Mouse (Mus musculus) thymus, adult 2 months (tissue): ENCODE results near the gene Agap2.
"Not testable (repeated sequence)": the region's sequence is repeated elsewhere in the genome, so short reads cannot be mapped to it uniquely, and the experiment has no call there.

Source experiments
- CTCF ChIP-seq: fragments of 200-500 bp; IDR thresholded peaks from 2 replicates; pipeline ENCODE4 v1.5.1; 2012; ENCODE audit warnings: mild to moderate bottlenecking, control low read depth, low read length, moderate library complexity, borderline replicate concordance; ENCODE audit not compliant: control insufficient read depth, poor library complexity, insufficient read depth; ENCODE audit errors: extremely low read depth
- POLR2A ChIP-seq: fragments of 200-500 bp; IDR thresholded peaks from 2 replicates; pipeline ENCODE4 v1.6.1; 2012; ENCODE audit warnings: mild to moderate bottlenecking, low read length, control low read depth, moderate library complexity; ENCODE audit not compliant: control insufficient read depth, poor library complexity, insufficient read depth; ENCODE audit errors: extremely low read depth

DNA sequence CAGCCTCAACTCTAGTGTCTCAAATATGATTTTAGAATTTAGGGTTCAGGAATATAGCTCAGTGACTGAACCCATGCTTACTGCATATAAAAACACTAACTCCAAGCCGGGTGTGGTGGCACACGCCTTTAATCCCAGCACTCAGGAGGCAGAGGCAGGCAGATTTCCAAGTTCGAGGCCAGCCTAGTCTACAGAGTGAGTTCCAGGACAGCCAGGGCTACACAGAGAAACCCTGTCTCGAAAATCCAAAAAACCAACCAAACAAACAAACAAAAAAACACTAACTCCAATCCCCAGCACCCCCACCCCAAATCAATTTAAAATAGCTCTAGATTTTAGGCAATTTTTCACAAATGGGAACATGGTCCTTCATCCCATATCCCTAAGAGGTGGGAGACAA lies 13.0 kb upstream of the Agap2 start:
- TF ChIP-seq POLR2A, CTCF: not testable (repeated sequence)
